Mouse (Mus musculus) spleen, embryonic (tissue): ENCODE results near the gene Lrrc42.

Source experiments
- CTCF ChIA-PET: fragments of 350-600 bp; sonication (Branson Sonifier 250); formaldehyde crosslinking; loops from one replicate; lab custom pipeline; 2022; lab: Charles Lee

The Lrrc42 gene

DNA sequence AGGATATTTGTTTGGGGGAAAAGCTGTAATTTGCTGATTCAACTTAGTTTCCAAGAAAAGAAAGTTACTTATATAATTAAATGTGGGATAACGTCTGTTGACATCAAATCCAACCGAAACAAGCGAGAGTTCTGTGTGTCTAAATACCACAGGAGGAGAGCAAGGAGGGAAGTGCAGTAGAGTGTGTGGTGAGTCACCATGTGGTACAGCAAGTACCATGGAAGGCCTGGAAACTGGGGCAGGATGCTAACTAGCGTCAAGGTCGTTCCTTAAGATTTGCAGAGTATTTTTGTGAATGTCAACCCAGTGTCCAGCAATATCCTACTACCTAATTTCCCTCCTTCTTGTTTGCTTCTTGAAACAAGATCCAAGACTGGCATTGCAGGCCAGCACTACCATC is 55.3 kb downstream of the Lrrc42 start:
- CTCF ChIA-PET: no interaction called here

DNA sequence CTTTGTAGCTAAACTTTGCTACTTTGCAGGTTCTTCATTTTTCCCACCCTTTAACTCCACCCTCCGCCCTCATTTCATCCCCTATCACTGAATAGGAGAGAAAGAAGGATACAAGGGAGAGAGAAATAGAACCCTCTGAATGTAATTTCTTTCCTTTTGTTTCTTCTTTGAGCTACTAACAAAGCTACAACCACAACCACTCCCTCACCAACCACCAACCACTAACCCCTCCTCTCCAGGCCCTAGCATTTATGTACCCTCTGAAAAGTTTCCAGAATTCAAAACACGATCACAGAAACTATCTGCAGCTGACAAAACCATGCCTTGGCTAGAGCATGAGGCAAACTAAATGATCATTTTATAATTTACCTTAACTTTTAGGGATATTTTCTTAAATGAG is 56.9 kb downstream of the Lrrc42 start:
- CTCF ChIA-PET: no interaction called here

DNA sequence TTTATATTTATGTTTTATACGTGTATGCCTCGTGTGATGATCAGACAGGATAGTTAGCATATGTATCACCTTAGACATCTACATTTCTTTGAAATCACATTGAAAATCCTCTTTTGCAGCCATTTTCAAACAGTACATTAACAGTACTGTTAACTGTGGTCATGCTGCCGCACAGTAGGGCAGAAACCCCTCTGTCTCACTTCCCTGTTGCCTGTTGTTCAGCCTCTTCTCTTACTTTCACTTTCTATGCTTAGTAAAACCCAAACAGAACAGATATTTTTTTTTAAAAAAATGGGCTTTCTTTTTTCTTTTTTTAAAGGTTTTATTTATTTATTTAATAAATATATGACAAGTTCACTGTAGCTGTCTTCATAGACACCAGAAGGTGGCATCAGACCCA is 59.5 kb downstream of the Lrrc42 start:
- CTCF ChIA-PET: no interaction called here

DNA sequence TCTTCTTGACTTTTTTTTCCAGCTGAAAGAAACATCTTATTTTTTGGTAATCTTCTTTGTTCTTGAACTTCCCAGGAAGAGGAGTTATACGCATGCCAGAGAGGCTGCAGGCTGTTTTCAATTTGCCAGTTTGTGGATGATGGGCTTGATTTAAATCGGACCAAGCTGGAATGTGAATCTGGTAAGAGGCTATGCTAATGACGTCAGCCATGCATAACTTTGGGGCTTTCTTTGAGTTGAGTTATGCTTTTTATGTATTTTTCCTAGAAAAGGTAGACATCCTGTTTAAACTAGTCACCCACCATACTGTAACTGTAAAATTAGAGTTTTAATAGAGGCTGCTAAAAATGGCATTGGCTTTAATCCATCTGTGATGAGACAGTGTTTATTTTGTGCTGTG is 67.6 kb downstream of the Lrrc42 start:
- CTCF ChIA-PET: interaction anchor here (0.6 kb wide), 1 partner anchor 22 kb away, joined by 3 read pairs; no protein-coding TSS in a partner anchor
